22 mouse cellular contexts compared by ENCODE assay signal in genomic region chr13:73261881-73262280, GRCm38 (mm10). TPM values are rescaled to one million over a fixed set of nuclear protein-coding genes. Genes with fewer than 3 reads are reported as not detected.
A peak's percentile ranks its signal among the peaks of the same experiment; 100 is the strongest.
DNase-seq lines count a peak whose midpoint lies in the region; ATAC-seq lines count a peak whose summit lies in the region.
"Had no signal": no experiment of that assay in that cellular context is flagged by ENCODE, and none has a peak within 500 bp of the region (broad histone marks: within the 10 kb centered on the region; RNA-seq: fewer than 3 reads in every experiment).

No protein-coding gene starts in this region.

- ATAC-seq in heart, embryonic 12.5 days (ENCODE audit: insufficient number of reproducible peaks, low FRiP score), result no peak
- no peak for ATAC-seq in neural tube, embryonic 15.5 days (ENCODE audit: low FRiP score)
- ATAC-seq in hindbrain, embryonic 13.5 days (ENCODE audit: low FRiP score), result no peak
- ATAC-seq in forebrain, embryonic 12.5 days (ENCODE audit: low FRiP score), result no peak
- ATAC-seq: forebrain, embryonic 15.5 days had no signal

- peaks cover 91% of the 10 kb centered on the region for H3K27me3 ChIP-seq in heart, embryonic 12.5 days (replicated peaks)
- H3K27me3 ChIP-seq in neural tube, embryonic 15.5 days (replicated peaks), result peaks cover 97% of the 10 kb centered on the region
- peaks cover 99% of the 10 kb centered on the region for H3K27me3 ChIP-seq in hindbrain, embryonic 13.5 days
- peaks cover 100% of the 10 kb centered on the region for H3K27me3 ChIP-seq in forebrain, embryonic 12.5 days

- H3K4me2 ChIP-seq in heart, embryonic 12.5 days, result peak overlapping the region; percentile 77
- no peak overlapping the region for H3K4me2 ChIP-seq in neural tube, embryonic 15.5 days
- H3K4me2 ChIP-seq in hindbrain, embryonic 13.5 days, result peak overlapping the region; percentile 74
- H3K4me2 ChIP-seq in forebrain, embryonic 12.5 days, result no peak overlapping the region
- H3K4me2 ChIP-seq: forebrain, embryonic 15.5 days had no signal

- no peak for DNase-seq in heart, adult 8-10 months (ENCODE audit: low spot score)
- peak; percentile 30 for DNase-seq in neural tube, embryonic 10.5 days (ENCODE audit: extremely low spot score, low spot score)
- DNase-seq in ovary, postnatal 14 days (ENCODE audit: low spot score), result no peak
- no peak for DNase-seq in urinary bladder, postnatal 4 days (ENCODE audit: low spot score in 2 of 2)
- DNase-seq: adrenal gland, postnatal 10 days; cerebellum, adult 18-20 months; gastrocnemius, postnatal 36 days; retina, postnatal 1 day; right cerebral cortex, postnatal 4 days; thymus, postnatal 14 days had no signal

- peaks cover 8% of the 10 kb centered on the region; the same call in 1 of the 2 replicates for H3K36me3 ChIP-seq in heart, embryonic 12.5 days
- no peaks in the 10 kb centered on the region for H3K36me3 ChIP-seq in neural tube, embryonic 15.5 days
- no peaks in the 10 kb centered on the region for H3K36me3 ChIP-seq in hindbrain, embryonic 13.5 days
- H3K36me3 ChIP-seq in forebrain, embryonic 12.5 days (replicated peaks), result no peaks in the 10 kb centered on the region
- H3K36me3 ChIP-seq: forebrain, embryonic 15.5 days had no signal

- H3K27ac ChIP-seq in heart, embryonic 12.5 days (ENCODE audit: poor library complexity, severe bottlenecking), result peak overlapping the region; percentile 93
- H3K27ac ChIP-seq in neural tube, embryonic 15.5 days (replicated peaks), result no peak overlapping the region
- H3K27ac ChIP-seq in hindbrain, embryonic 13.5 days, result peak overlapping the region; percentile 63
- H3K27ac ChIP-seq in forebrain, embryonic 12.5 days, result no peak overlapping the region
- H3K27ac ChIP-seq: forebrain, embryonic 15.5 days; liver, embryonic 14.5 days had no signal

- H3K4me1 ChIP-seq in heart, embryonic 12.5 days (replicated peaks), result peaks cover 46% of the 10 kb centered on the region
- peaks cover 43% of the 10 kb centered on the region for H3K4me1 ChIP-seq in neural tube, embryonic 15.5 days
- peaks cover 50% of the 10 kb centered on the region for H3K4me1 ChIP-seq in hindbrain, embryonic 13.5 days (replicated peaks)
- peaks cover 43% of the 10 kb centered on the region for H3K4me1 ChIP-seq in forebrain, embryonic 12.5 days

- peak overlapping the region; percentile 89 for H3K9ac ChIP-seq in heart, embryonic 12.5 days
- no peak overlapping the region for H3K9ac ChIP-seq in neural tube, embryonic 15.5 days (replicated peaks)
- H3K9ac ChIP-seq in hindbrain, embryonic 13.5 days, result no peak overlapping the region
- no peak overlapping the region for H3K9ac ChIP-seq in forebrain, embryonic 12.5 days
- H3K9ac ChIP-seq: forebrain, embryonic 15.5 days; liver, embryonic 14.5 days had no signal

- WGBS in heart, embryonic 12.5 days, result 13% methylated on average over 2 of the region's 2 CpGs
- WGBS in neural tube, embryonic 15.5 days, result 10% methylated on average over 2 of the region's 2 CpGs
- 22% methylated on average over 2 of the region's 2 CpGs for WGBS in hindbrain, embryonic 13.5 days
- 8% methylated on average over 2 of the region's 2 CpGs for WGBS in forebrain, embryonic 12.5 days

- peak overlapping the region; percentile 71 for H3K4me3 ChIP-seq in heart, embryonic 12.5 days
- H3K4me3 ChIP-seq in neural tube, embryonic 15.5 days (replicated peaks), result no peak overlapping the region
- peak overlapping the region; percentile 48 for H3K4me3 ChIP-seq in hindbrain, embryonic 13.5 days
- H3K4me3 ChIP-seq in forebrain, embryonic 12.5 days (replicated peaks), result no peak overlapping the region
- H3K4me3 ChIP-seq: erythroblast, embryonic 14.5 days; forebrain, embryonic 15.5 days had no signal

- H3K9me3 ChIP-seq in heart, embryonic 12.5 days (replicated peaks), result no peaks in the 10 kb centered on the region
- H3K9me3 ChIP-seq in neural tube, embryonic 15.5 days (replicated peaks), result no peaks in the 10 kb centered on the region
- H3K9me3 ChIP-seq in hindbrain, embryonic 13.5 days, result no peaks in the 10 kb centered on the region
- H3K9me3 ChIP-seq in forebrain, embryonic 12.5 days, result no peaks in the 10 kb centered on the region
- H3K9me3 ChIP-seq: forebrain, embryonic 15.5 days had no signal

RNA-seq across cellular contexts. Expression of gene Irx4, which starts 1.6 kb away (rescaled TPM):
- polyA plus RNA-seq in heart, embryonic 12.5 days (2016; fragmentation: Nextera tagmentation; extraction: Ambion mirVana), result 62.4 and 65.9 TPM in 2 replicates
- total RNA-seq in heart, adult 8-10 months (2022), result 10 to 100 TPM; 27.8 to 34.9 (median 32.4) TPM
- 1.3 and 1.5 TPM in 2 replicates for polyA plus RNA-seq in neural tube, embryonic 15.5 days (2015; fragmentation: Nextera tagmentation; extraction: Ambion mirVana)
- polyA plus RNA-seq in hindbrain, embryonic 13.5 days (2015; fragmentation: Nextera tagmentation; extraction: Ambion mirVana), result 5.8 and 7.3 TPM in 2 replicates
- polyA plus RNA-seq in forebrain, embryonic 12.5 days (2016; fragmentation: Nextera tagmentation; extraction: Ambion mirVana), result 0.53 and 1.0 TPM in 2 replicates
- total RNA-seq: adrenal gland, postnatal 10 days; common myeloid progenitor, adult 5-6 weeks; gastrocnemius, postnatal 36 days; layer of hippocampus, adult 18-20 months; left cerebral cortex, postnatal 36 days; megakaryocyte progenitor cell, adult 5-6 weeks had no signal
- polyA plus RNA-seq: C2C12; erythroblast, embryonic 14.5 days; liver, embryonic 14.5 days had no signal

Comparison
In these comparisons a context has a peak if more than half of its experiments do, and no peak if none do; other contexts are left out.
1. H3K27ac ChIP-seq: peak in heart, embryonic 12.5 days (single experiment) and hindbrain, embryonic 13.5 days (single experiment); none in neural tube, embryonic 15.5 days (single experiment) and forebrain, embryonic 12.5 days (single experiment).
2. H3K4me2 ChIP-seq: peak in heart, embryonic 12.5 days (single experiment) and hindbrain, embryonic 13.5 days (single experiment); none in neural tube, embryonic 15.5 days (single experiment) and forebrain, embryonic 12.5 days (single experiment).
3. H3K4me3 ChIP-seq: peak in heart, embryonic 12.5 days (single experiment) and hindbrain, embryonic 13.5 days (single experiment); none in neural tube, embryonic 15.5 days (single experiment) and forebrain, embryonic 12.5 days (single experiment).